Mouse (Mus musculus) left cerebral cortex, adult 11 months (tissue): ENCODE results near the gene Ccdc92.
A peak's percentile ranks its signal among the peaks of the same experiment; 100 is the strongest.

Source experiments
- DNase-seq: peaks from one replicate; pipeline ENCODE4 v3.0.0; 2022; ENCODE audit warnings: low spot score

Gene Ccdc92

GRCm38 (mm10) chr5:124862013-124862866 is at the start of gene Ccdc92, which contains the start of gene Zfp664:
Gene Ccdc92, minus strand, starts transcription at chr5:124862424.
Gene Zfp664, plus strand, starts transcription at chr5:124862691.
- DNase-seq = peak; percentile 96

DNA sequence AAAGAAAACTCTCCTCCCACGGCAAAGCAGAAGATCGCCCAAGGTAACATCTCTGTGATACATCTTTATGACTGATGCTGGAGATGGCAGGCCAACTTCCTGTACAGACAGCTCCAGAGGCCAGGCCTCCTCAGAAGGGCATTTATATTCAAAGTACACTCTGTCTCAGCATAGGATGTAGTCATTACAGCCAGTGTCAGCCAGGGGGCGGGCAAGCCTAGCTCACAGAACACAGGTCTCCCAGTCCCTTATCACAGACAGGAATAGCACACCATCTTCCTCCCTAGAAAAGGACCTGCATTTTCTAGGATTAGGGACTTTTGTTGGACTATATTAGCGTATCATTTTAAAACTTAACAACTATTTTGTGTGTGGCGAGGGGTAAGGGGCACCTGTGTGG is 46.6 kb upstream of the Ccdc92 start:
- peak; percentile 53 for DNase-seq

GRCm38 (mm10) chr5:124906890-124907289 is 44.7 kb upstream of the Ccdc92 start:
- DNase-seq = no peak

GRCm38 (mm10) chr5:124903852-124904251 is 41.6 kb upstream of the Ccdc92 start:
- no peak for DNase-seq

- no peak for DNase-seq
Measured at GRCm38 (mm10) chr5:124902195-124902594, 40.0 kb upstream of the Ccdc92 start.

DNA sequence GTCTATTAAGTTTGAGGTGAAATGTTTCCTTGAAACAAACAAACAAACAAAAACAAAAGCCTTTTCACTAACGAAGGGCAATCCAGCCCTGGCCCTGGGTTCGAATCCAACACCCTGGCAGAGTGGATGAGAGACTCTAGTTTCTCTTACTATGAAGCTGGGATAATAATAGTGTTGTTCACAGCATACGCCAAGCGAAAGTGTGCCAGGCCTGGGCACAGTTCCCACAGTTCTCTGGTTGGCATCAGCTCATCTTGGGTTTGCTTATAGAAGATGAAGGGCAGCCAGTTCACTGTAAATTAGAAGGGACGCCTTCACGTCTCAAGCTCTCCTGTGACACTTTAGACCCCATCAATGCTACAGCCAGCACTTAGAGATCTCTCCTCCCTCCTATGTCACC is 39.5 kb upstream of the Ccdc92 start:
- peak; percentile 30 for DNase-seq

GRCm38 (mm10) chr5:124900738-124901490 is 38.7 kb upstream of the Ccdc92 start:
- no peak for DNase-seq

GRCm38 (mm10) chr5:124899945-124900631 is 37.9 kb upstream of the Ccdc92 start:
- peak; percentile 58 for DNase-seq

DNA sequence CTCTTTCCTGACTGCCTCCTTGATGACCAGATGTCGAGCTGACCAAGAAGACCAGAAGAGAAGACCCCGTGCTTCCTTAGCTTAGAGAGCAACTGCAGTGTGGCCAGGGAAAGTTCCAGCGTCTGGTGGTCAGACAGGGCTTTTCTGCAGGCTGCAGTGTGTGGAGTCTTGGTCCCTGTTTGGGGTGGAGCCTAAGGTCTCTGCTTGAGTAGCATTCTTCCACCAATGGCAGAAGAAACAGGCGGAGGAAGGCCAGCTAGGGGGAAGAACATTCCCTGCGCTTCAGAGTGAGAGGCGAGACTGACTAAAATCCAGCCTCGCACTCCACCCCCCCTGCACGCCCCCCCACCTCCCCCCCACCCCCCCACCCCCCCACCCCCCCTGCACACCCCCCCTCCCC is 33.9 kb upstream of the Ccdc92 start:
- no peak for DNase-seq

DNA sequence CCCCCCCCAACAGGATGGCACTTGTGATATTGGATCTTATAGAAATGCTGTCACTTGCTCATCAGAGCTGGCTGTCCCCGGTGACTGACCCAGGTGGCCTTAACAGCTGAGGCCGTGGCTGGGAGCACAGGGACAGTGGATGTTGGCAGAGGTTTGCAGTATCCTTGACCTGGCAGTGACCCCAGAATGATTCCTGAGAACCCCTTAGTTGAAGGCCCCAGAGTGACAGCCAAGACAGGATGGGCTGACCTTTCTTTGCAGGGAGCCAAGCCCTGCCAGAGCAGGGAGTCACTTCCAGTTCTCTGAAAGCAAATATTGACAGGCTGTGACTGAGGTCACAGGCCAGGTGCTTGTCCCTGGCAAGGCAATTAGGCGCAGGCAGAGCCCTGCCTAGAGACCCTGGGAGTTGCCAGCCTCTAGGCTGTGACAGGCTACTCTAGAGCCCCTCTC is 29.7 kb upstream of the Ccdc92 start:
- DNase-seq = no peak

DNA sequence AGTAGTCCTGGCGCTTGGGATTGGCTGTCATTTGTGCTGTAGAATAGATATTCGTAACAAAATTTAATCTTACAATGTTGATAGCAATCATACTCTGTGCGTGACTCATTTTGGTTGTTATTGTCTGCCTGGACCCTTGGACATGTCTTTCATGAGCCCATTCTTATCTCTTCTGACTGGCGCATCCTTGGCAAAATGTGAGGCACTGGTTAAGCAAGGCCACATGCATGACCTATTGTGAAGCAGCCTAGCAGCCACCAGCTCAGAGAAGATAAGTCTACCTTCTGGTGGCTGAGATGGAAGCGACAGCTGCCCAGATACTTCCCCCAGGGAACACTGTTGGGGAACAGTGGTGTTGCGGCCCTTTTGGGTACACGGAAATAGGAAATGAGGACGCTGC is 26.4 kb upstream of the Ccdc92 start:
- DNase-seq = no peak

- DNase-seq = no peak
Measured at GRCm38 (mm10) chr5:124883877-124884276, 21.7 kb upstream of the Ccdc92 start.

DNA sequence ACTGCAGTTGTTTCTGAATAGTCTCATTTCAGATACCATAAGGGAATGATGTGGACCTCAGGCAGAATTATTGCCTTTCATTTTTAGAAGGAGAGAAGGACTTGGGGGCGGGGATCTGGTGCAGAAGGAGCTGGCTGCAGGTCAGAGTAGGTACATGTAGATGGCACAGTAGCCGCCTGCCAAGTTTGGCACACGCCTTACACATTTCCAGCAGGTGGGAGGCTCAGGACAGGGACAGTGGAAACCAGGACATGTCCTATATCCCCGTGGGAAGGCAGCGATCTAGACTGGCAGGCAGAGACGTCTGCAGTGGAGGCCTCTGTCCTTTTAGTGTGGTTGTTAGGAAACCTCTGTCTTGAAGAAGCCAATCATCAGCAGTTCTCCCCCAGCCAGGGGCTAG is 17.6 kb upstream of the Ccdc92 start:
- no peak for DNase-seq

- no peak for DNase-seq
Measured at GRCm38 (mm10) chr5:124879251-124879650, 17.0 kb upstream of the Ccdc92 start.

DNA sequence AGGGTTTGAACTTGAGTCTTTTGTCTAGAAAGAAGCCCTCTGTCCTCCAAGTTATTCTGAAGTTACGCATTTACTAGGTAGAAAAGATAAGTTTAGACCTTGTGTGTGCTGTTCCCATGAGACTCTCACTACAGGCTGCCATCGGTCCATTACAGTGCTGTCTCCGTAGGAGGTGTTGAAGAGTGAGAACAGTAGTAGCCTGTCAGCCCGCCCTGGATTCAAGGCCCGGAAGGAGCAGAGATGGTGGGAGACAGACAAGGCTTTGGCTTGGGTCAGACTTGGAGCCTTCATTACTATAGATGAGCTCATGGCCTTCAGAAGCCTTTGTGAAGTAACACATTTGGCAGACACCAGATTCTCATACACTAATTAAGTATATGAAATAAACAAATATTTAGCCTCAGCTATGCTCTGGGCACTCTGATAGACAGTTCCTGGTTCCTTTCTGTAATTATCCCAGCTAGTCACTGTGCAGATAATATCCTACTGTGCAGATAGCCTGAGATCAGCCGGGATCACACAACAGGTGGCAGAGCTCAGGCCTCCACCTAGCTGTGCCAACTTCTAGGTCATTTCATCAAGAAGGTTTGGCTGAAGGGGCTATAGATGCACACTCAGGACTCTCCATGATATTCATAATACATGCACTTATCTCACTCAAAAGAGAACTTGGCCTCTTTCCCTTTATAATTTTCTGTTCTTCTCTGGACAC is 11.8 kb upstream of the Ccdc92 start:
- no peak for DNase-seq

GRCm38 (mm10) chr5:124873096-124873495 is 10.9 kb upstream of the Ccdc92 start:
- DNase-seq = no peak

GRCm38 (mm10) chr5:124872033-124872432 is 9.8 kb upstream of the Ccdc92 start:
- DNase-seq = no peak

GRCm38 (mm10) chr5:124868981-124869380 is 6.8 kb upstream of the Ccdc92 start:
- peak; percentile 66 for DNase-seq

- no peak for DNase-seq
Measured at GRCm38 (mm10) chr5:124862871-124863741, 882 bp upstream of the Ccdc92 start.

DNA sequence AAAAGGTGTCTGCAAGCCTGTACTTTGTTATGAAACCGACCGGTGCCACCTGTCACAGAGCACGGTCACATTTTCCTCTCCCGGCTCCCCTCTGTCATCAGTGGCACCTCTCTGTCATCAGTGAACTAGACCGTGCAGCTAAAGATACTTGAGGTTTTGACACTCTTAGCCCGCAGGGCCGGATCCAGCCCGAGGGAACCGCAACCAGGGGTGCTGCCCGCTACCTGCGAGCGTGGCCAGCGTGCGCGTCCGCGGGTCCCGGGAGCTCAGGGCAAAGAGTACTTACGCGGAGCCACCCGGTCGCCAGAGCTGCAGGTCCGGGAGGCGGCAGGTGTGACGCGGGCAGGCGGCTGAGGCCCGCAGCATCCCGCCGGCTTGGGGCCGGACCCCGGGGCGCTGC is 761 bp downstream of the Ccdc92 start:
- DNase-seq = no peak

DNA sequence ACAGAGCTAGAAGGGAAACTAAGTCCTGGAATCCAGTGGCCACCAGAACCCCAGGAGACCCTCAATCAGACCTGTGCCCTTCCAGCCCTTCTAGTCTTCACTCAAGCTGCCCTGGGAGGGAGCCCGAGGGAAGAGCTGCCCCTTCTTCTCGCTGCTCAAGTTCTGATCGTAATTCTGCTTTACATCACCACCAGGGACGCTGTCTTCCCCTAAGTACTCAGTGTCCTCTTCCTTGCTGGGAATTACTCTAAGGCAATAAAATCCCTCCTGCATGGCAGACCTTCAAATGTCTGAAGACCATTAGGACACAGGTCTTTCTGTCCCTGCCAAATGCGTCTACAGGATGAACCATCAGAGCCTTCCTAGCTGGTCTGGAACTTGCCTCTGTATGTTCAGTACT is 2.2 kb downstream of the Ccdc92 start:
- no peak for DNase-seq
